Mouse (Mus musculus): ENCODE data around the gene Majin.
A peak's percentile ranks its signal among the peaks of the same experiment; 100 is the strongest.

Gene Majin

GRCm38 (mm10) chr19:6184131-6184530, at the start of gene Majin:
Gene Majin, plus strand, starts transcription at chr19:6184388.
- DNase-seq (ENCODE audit: low spot score in 2 of 2) = no peak

- DNase-seq (ENCODE audit: low spot score in 2 of 2) = no peak
Measured at GRCm38 (mm10) chr19:6136397-6136796, 47.8 kb upstream of the Majin start.

- no peak for DNase-seq (ENCODE audit: low spot score in 2 of 2)
Measured at GRCm38 (mm10) chr19:6139701-6140100, 44.5 kb upstream of the Majin start.

- DNase-seq (ENCODE audit: low spot score in 2 of 2) = no peak
Measured at GRCm38 (mm10) chr19:6140374-6140677, 43.9 kb upstream of the Majin start.

GRCm38 (mm10) chr19:6140678-6141393, 43.4 kb upstream of the Majin start, which contains the start of gene Batf2:
Gene Batf2, plus strand, starts transcription at chr19:6140983.
- DNase-seq (ENCODE audit: low spot score in 2 of 2) = peak; percentile 88 to 89

GRCm38 (mm10) chr19:6141394-6141749, 42.8 kb upstream of the Majin start, which contains the start of gene Arl2:
Gene Arl2, minus strand, starts transcription at chr19:6141548.
- peak; percentile 75 to 77 for DNase-seq (ENCODE audit: low spot score in 2 of 2)

- DNase-seq (ENCODE audit: low spot score in 2 of 2) = no peak
Measured at GRCm38 (mm10) chr19:6144842-6145241, 39.3 kb upstream of the Majin start.

- no peak for DNase-seq (ENCODE audit: low spot score in 2 of 2)
Measured at GRCm38 (mm10) chr19:6155174-6155573, 29.0 kb upstream of the Majin start.

GRCm38 (mm10) chr19:6156372-6156771, 27.8 kb upstream of the Majin start:
- DNase-seq (ENCODE audit: low spot score in 2 of 2) = no peak

GRCm38 (mm10) chr19:6157220-6157619, 27.0 kb upstream of the Majin start:
- no peak for DNase-seq (ENCODE audit: low spot score in 2 of 2)

GRCm38 (mm10) chr19:6163872-6164547, 20.2 kb upstream of the Majin start:
- DNase-seq (ENCODE audit: low spot score in 2 of 2) = no peak

GRCm38 (mm10) chr19:6166750-6167149, 17.4 kb upstream of the Majin start:
- no peak for DNase-seq (ENCODE audit: low spot score in 2 of 2)

- no peak for DNase-seq (ENCODE audit: low spot score in 2 of 2)
Measured at GRCm38 (mm10) chr19:6171215-6171614, 13.0 kb upstream of the Majin start.

GRCm38 (mm10) chr19:6174771-6175170, 9.4 kb upstream of the Majin start:
- DNase-seq (ENCODE audit: low spot score in 2 of 2) = no peak

GRCm38 (mm10) chr19:6178775-6179174, 5.4 kb upstream of the Majin start:
- DNase-seq (ENCODE audit: low spot score in 2 of 2) = no peak

GRCm38 (mm10) chr19:6181629-6182028, 2.6 kb upstream of the Majin start:
- DNase-seq (ENCODE audit: low spot score in 2 of 2) = no peak

- no peak for DNase-seq (ENCODE audit: low spot score in 2 of 2)
Measured at GRCm38 (mm10) chr19:6182534-6182933, 1.7 kb upstream of the Majin start.

GRCm38 (mm10) chr19:6204265-6204664, 20.1 kb downstream of the Majin start:
- no peak for DNase-seq (ENCODE audit: low spot score in 2 of 2)

- no peak for DNase-seq (ENCODE audit: low spot score in 2 of 2)
Measured at GRCm38 (mm10) chr19:6206716-6207115, 22.5 kb downstream of the Majin start.

GRCm38 (mm10) chr19:6216046-6216705, 32.0 kb downstream of the Majin start:
- DNase-seq (ENCODE audit: low spot score in 2 of 2) = no peak

- DNase-seq (ENCODE audit: low spot score in 2 of 2) = no peak
Measured at GRCm38 (mm10) chr19:6218606-6219005, 34.4 kb downstream of the Majin start.

GRCm38 (mm10) chr19:6226135-6226534, 41.9 kb downstream of the Majin start, which contains the start of gene Gpha2:
Gene Gpha2, plus strand, starts transcription at chr19:6226380.
- no peak for DNase-seq (ENCODE audit: low spot score in 2 of 2)

- no peak for DNase-seq (ENCODE audit: low spot score in 2 of 2)
Measured at GRCm38 (mm10) chr19:6226763-6227162, 42.6 kb downstream of the Majin start.

Data from frontal cortex, postnatal 14 days (tissue).